In genomic region chr16:73011313-73011712, GRCm38 (mm10) we compare ENCODE assay signal across 14 mouse cellular contexts.
"Had no signal": no experiment of that assay in that cellular context is flagged by ENCODE, and none has a peak within 500 bp of the region (broad histone marks: within the 10 kb centered on the region; RNA-seq: fewer than 3 reads in every experiment).

No protein-coding gene starts in this region.

- H3K4me3 ChIP-seq: limb, embryonic 15.5 days; liver, embryonic 12.5 days; lung, embryonic 15.5 days; megakaryocyte, embryonic 14.5 days; midbrain, embryonic 15.5 days; neural tube, embryonic 13.5 days; stomach, embryonic 15.5 days had no signal

- H3K27me3 ChIP-seq: limb, embryonic 15.5 days; liver, embryonic 12.5 days; lung, embryonic 15.5 days; megakaryocyte, embryonic 14.5 days; midbrain, embryonic 15.5 days; neural tube, embryonic 13.5 days; stomach, embryonic 15.5 days had no signal

- H3K9me3 ChIP-seq: limb, embryonic 15.5 days; liver, embryonic 12.5 days; lung, embryonic 15.5 days; midbrain, embryonic 15.5 days; neural tube, embryonic 13.5 days; stomach, embryonic 15.5 days had no signal

- DNase-seq: kidney, postnatal 25 days; layer of hippocampus, adult 9-11 months; lung, postnatal 14 days; retina, postnatal 1 day; thymus, postnatal 36 days had no signal

- ATAC-seq: liver, embryonic 12.5 days; midbrain, embryonic 15.5 days had no signal

- H3K9ac ChIP-seq: limb, embryonic 15.5 days; liver, embryonic 12.5 days; lung, embryonic 15.5 days; midbrain, embryonic 15.5 days; neural tube, embryonic 13.5 days; stomach, embryonic 15.5 days had no signal

- H3K4me1 ChIP-seq: liver, embryonic 12.5 days; lung, embryonic 15.5 days; megakaryocyte, embryonic 14.5 days; stomach, embryonic 15.5 days had no signal

- H3K27ac ChIP-seq: limb, embryonic 15.5 days; liver, embryonic 12.5 days; lung, embryonic 15.5 days; macrophage; midbrain, embryonic 15.5 days; neural tube, embryonic 13.5 days; stomach, embryonic 15.5 days had no signal

- H3K4me2 ChIP-seq: limb, embryonic 15.5 days; liver, embryonic 12.5 days; lung, embryonic 15.5 days; midbrain, embryonic 11.5 days; midbrain, embryonic 15.5 days; neural tube, embryonic 13.5 days; stomach, embryonic 15.5 days had no signal
